22 mouse cellular contexts compared by ENCODE assay signal in genomic region chr6:108670821-108671220, GRCm38 (mm10). TPM values are rescaled to one million over a fixed set of nuclear protein-coding genes. Genes with fewer than 3 reads are reported as not detected.
DNase-seq lines count a peak whose midpoint lies in the region; ATAC-seq and TF ChIP-seq lines count a peak whose summit lies in the region.
"Had no signal": no experiment of that assay in that cellular context is flagged by ENCODE, and none has a peak within 500 bp of the region (broad histone marks: within the 10 kb centered on the region; RNA-seq: fewer than 3 reads in every experiment).

No protein-coding gene starts in this region.

- H3K4me3 ChIP-seq in liver, embryonic 12.5 days = no peak overlapping the region
- no peak overlapping the region for H3K4me3 ChIP-seq in liver, postnatal 0 days (ENCODE audit: low read depth, low read length)
- H3K4me3 ChIP-seq: heart, embryonic 13.5 days; layer of hippocampus, adult 2 months had no signal

- H3K4me2 ChIP-seq in liver, embryonic 12.5 days = no peak overlapping the region
- H3K4me2 ChIP-seq in liver, postnatal 0 days (ENCODE audit: low read depth, low read length) = no peak overlapping the region
- H3K4me2 ChIP-seq: heart, embryonic 13.5 days; midbrain, embryonic 11.5 days had no signal

- no peak for TF ChIP-seq CTCF in liver, postnatal 0 days (IDR thresholded peaks at IDR 0.05; ENCODE audit: low read depth)

- intact Hi-C loops in heart, postnatal 14 days (cut with DNase I) = loop anchor here (2.0 kb wide), 1 partner anchor 26 kb away; no protein-coding TSS in a partner anchor

- no peaks in the 10 kb centered on the region for H3K9me3 ChIP-seq in liver, embryonic 12.5 days (replicated peaks)
- H3K9me3 ChIP-seq in liver, postnatal 0 days (ENCODE audit: low read length) = no peaks in the 10 kb centered on the region
- H3K9me3 ChIP-seq: heart, embryonic 13.5 days had no signal

- H3K9ac ChIP-seq in liver, embryonic 12.5 days = no peak overlapping the region
- H3K9ac ChIP-seq in liver, postnatal 0 days (replicated peaks) = no peak overlapping the region
- H3K9ac ChIP-seq: heart, embryonic 13.5 days had no signal

- H3K27me3 ChIP-seq in liver, embryonic 12.5 days (replicated peaks) = peaks cover 23% of the 10 kb centered on the region
- H3K27me3 ChIP-seq in liver, postnatal 0 days (ENCODE audit: insufficient read depth, low read length) = no peaks in the 10 kb centered on the region
- H3K27me3 ChIP-seq: heart, embryonic 13.5 days had no signal

- WGBS in liver, embryonic 12.5 days (ENCODE audit: insufficient replicate concordance) = 57% methylated on average over 3 of the region's 3 CpGs
- WGBS in liver, postnatal 0 days (ENCODE audit: insufficient replicate concordance) = 58% methylated on average over 3 of the region's 3 CpGs

- H3K4me1 ChIP-seq in liver, embryonic 12.5 days = peaks cover 9% of the 10 kb centered on the region
- peaks cover 17% of the 10 kb centered on the region for H3K4me1 ChIP-seq in liver, postnatal 0 days (ENCODE audit: insufficient read depth)

- peak; percentile 22; the same call in 1 of the 2 replicates for ATAC-seq in liver, embryonic 12.5 days
- no peak for ATAC-seq in liver, postnatal 0 days
- ATAC-seq: forebrain, embryonic 14.5 days; hindbrain, postnatal 0 days; intestine, embryonic 16.5 days had no signal

- H3K27ac ChIP-seq in liver, embryonic 12.5 days = no peak overlapping the region
- no peak overlapping the region for H3K27ac ChIP-seq in liver, postnatal 0 days (ENCODE audit: low read depth)
- H3K27ac ChIP-seq: heart, embryonic 13.5 days; hindbrain, postnatal 0 days; layer of hippocampus, adult 2 months; stomach, postnatal 0 days had no signal

- no peaks in the 10 kb centered on the region for H3K36me3 ChIP-seq in liver, embryonic 12.5 days
- peaks cover 11% of the 10 kb centered on the region for H3K36me3 ChIP-seq in liver, postnatal 0 days (replicated peaks; ENCODE audit: insufficient read depth, low read length)

- TF ChIP-seq EP300 in liver, postnatal 0 days (IDR thresholded peaks at IDR 0.05; ENCODE audit: low read depth) = no peak

- DNase-seq in gastrocnemius, adult 18-20 months (ENCODE audit: low spot score) = peak; percentile 85
- DNase-seq in gastrocnemius, postnatal 4 days (ENCODE audit: low spot score in 2 of 2) = no peak
- no peak for DNase-seq in liver, postnatal 0 days
- DNase-seq in heart, postnatal 14 days = peak; percentile 46 to 60
- no peak for DNase-seq in spleen, postnatal 14 days (ENCODE audit: low spot score in 2 of 2)
- DNase-seq in layer of hippocampus, adult 8-10 months (ENCODE audit: low spot score in 2 of 2) = no peak
- DNase-seq: adrenal gland, postnatal 25 days; cerebellum, postnatal 36 days; kidney, adult 9 months; kidney, postnatal 25 days; layer of hippocampus, postnatal 36 days; lung, adult 18-20 months; lung, postnatal 10 days; right cerebral cortex, postnatal 4 days had no signal

RNA-seq across cellular contexts. Expression of gene Bhlhe40, which starts 10.4 kb away (rescaled TPM):
- 10 to 100 TPM; 70.0 to 98.6 TPM for total RNA-seq in gastrocnemius, adult 18-20 months (2021)
- total RNA-seq in gastrocnemius, postnatal 4 days (2021) = 10 to 100 TPM; 58.2 to 82.9 TPM
- 4.0 and 6.1 TPM in 2 replicates for polyA plus RNA-seq in liver, embryonic 12.5 days (2016; fragmentation: Nextera tagmentation; extraction: Ambion mirVana)
- polyA plus RNA-seq in liver, postnatal 0 days (2015; fragmentation: Nextera tagmentation; extraction: Ambion mirVana) = 19.1 and 26.9 TPM in 2 replicates
- total RNA-seq in heart, postnatal 14 days (2021) = 10 to 100 TPM; 48.8 to 62.5 TPM
- 100 to 1,000 TPM; 114 to 124 (median 115) TPM for total RNA-seq in layer of hippocampus, adult 8-10 months (2022)

Comparison
In these comparisons a context has a peak if more than half of its experiments do, and no peak if none do; other contexts are left out.
1. DNase-seq: peak in gastrocnemius, adult 18-20 months (single experiment) and heart, postnatal 14 days (2 of 2); none in gastrocnemius, postnatal 4 days (0 of 2), liver, postnatal 0 days (single experiment), spleen, postnatal 14 days (0 of 2) and layer of hippocampus, adult 8-10 months (0 of 2).